Mouse (Mus musculus): ENCODE measurements around the gene Use1. TPM values are rescaled to one million over a fixed set of nuclear protein-coding genes. Genes with fewer than 3 reads are reported as not detected.

The Use1 gene
- 130 and 134 TPM in 2 replicates for polyA plus RNA-seq (2015; fragmentation: Nextera tagmentation; extraction: Ambion mirVana)

DNA sequence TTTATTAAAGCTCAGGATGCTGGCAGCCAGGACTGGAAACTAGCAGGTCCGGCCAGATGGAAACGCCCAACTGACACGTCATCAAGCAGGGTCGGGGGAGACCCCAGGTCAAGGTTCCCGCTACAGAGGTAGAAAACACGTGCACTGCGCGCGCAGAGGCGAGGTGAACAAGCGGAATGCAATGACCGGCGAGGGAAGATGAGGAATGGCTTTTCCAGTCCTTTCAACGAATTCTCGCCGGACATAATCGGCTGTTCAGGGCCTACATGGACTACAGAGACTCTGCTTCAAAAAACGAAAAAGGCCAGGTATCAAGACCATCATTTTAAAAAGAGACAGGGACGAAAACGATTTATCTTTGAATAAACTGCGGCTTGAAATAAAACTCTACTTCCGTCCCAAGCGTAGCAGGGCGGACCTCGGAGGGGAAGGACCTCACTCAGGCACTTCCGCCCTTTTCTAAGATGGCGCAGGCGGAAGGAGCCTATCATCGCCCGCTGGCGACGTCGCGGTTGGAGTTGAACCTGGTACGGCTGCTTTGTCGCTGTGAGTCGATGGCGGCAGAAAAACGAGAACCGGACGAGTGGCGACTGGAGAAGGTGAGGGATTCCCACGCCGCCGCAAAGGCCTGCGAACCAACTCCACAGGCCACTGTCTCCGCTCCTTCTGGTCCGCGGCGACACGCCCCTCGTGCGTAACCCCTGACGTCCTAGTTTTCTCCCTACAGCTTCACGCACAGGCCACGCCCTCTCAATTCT is at the start of gene Use1:
Use1 (plus strand) TSS at position 78 of the 758 bp plus-strand sequence.

GRCm38 (mm10) chr8:71371236-71371848 is 4.7 kb downstream of the Use1 start, which contains the start of gene Ocel1:
TSS of gene Ocel1 (plus strand) at chr8:71371298.

GRCm38 (mm10) chr8:71381421-71381970 is 14.8 kb downstream of the Use1 start, which contains the start of gene Nr2f6:
TSS of gene Nr2f6 (minus strand) at chr8:71381960.

DNA sequence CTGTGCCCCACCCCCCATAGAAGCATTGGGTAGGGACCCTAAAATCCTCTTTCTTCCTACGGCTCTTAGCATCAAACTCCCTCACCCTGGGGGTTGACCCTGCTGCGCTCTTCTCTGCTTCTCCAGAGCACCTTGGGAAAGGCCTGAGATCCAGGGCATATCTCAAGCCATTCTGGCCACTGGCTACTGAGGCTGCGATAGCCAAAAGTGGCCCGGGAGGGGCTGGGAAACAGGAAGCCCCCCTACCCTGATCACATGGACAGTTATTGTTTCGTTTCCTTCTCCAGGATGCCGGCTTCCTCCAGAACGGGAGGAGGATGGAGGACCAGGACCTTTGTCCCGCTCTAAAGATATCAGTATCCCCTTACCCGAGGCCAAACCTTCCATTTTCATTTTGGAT is 29.0 kb downstream of the Use1 start, which contains the start of gene Ushbp1:
Ushbp1 (minus strand) TSS at position 174 of the 400 bp plus-strand sequence.

GRCm38 (mm10) chr8:71396639-71397305 is 30.1 kb downstream of the Use1 start, which contains the start of gene Babam1:
TSS of gene Babam1 (plus strand) at chr8:71396861.

GRCm38 (mm10) chr8:71405401-71406098 is 38.9 kb downstream of the Use1 start, which contains the start of gene Ankle1:
TSS of gene Ankle1 (plus strand) at chr8:71406010.

Other genes starting within 250 kb of the Use1 start
- 7.8 and 9.5 TPM in 2 replicates for gene Myo9b, start 94.1 kb upstream of the Use1 start, polyA plus RNA-seq (2015; fragmentation: Nextera tagmentation; extraction: Ambion mirVana)
- 51.7 and 55.4 TPM in 2 replicates for gene Haus8, start 93.9 kb upstream of the Use1 start, polyA plus RNA-seq (2015; fragmentation: Nextera tagmentation; extraction: Ambion mirVana)
- gene Ocel1, start 4.5 kb downstream of the Use1 start, polyA plus RNA-seq (2015; fragmentation: Nextera tagmentation; extraction: Ambion mirVana), result 7.0 and 7.8 TPM in 2 replicates
- 38.2 and 41.9 TPM in 2 replicates for gene Nr2f6, start 15.1 kb downstream of the Use1 start, polyA plus RNA-seq (2015; fragmentation: Nextera tagmentation; extraction: Ambion mirVana)
- gene Ushbp1, start 29.0 kb downstream of the Use1 start, polyA plus RNA-seq (2015; fragmentation: Nextera tagmentation; extraction: Ambion mirVana), result 4.2 and 5.3 TPM in 2 replicates
- gene Babam1, start 30.0 kb downstream of the Use1 start, polyA plus RNA-seq (2015; fragmentation: Nextera tagmentation; extraction: Ambion mirVana), result 92.1 and 102 TPM in 2 replicates
- 2.6 TPM in 2 replicates for gene Ankle1, start 39.2 kb downstream of the Use1 start, polyA plus RNA-seq (2015; fragmentation: Nextera tagmentation; extraction: Ambion mirVana)
- gene Abhd8, start 96.8 kb downstream of the Use1 start, polyA plus RNA-seq (2015; fragmentation: Nextera tagmentation; extraction: Ambion mirVana), result 185 and 196 TPM in 2 replicates
- gene Mrpl34, start 98.1 kb downstream of the Use1 start, polyA plus RNA-seq (2015; fragmentation: Nextera tagmentation; extraction: Ambion mirVana), result 148 and 173 TPM in 2 replicates
- 259 and 265 TPM in 2 replicates for gene Dda1, start 102.4 kb downstream of the Use1 start, polyA plus RNA-seq (2015; fragmentation: Nextera tagmentation; extraction: Ambion mirVana)
- gene Ano8, start 119.1 kb downstream of the Use1 start, polyA plus RNA-seq (2015; fragmentation: Nextera tagmentation; extraction: Ambion mirVana), result 8.4 and 10.0 TPM in 2 replicates
- 18.4 and 18.7 TPM in 2 replicates for gene Gtpbp3, start 121.3 kb downstream of the Use1 start, polyA plus RNA-seq (2015; fragmentation: Nextera tagmentation; extraction: Ambion mirVana)
- gene Plvap, start 144.9 kb downstream of the Use1 start, polyA plus RNA-seq (2015; fragmentation: Nextera tagmentation; extraction: Ambion mirVana), result 15.4 and 15.8 TPM in 2 replicates
- not detected in 2 replicates for gene Ccdc194, start 158.9 kb downstream of the Use1 start, polyA plus RNA-seq (2015; fragmentation: Nextera tagmentation; extraction: Ambion mirVana)
- gene Bst2, start 170.6 kb downstream of the Use1 start, polyA plus RNA-seq (2015; fragmentation: Nextera tagmentation; extraction: Ambion mirVana), result 24.3 and 26.4 TPM in 2 replicates
- 89.4 and 91.4 TPM in 2 replicates for gene Mvb12a, start 176.1 kb downstream of the Use1 start, polyA plus RNA-seq (2015; fragmentation: Nextera tagmentation; extraction: Ambion mirVana)
- 0.28 and 0.40 TPM in 2 replicates for gene Tmem221, start 192.0 kb downstream of the Use1 start, polyA plus RNA-seq (2015; fragmentation: Nextera tagmentation; extraction: Ambion mirVana)
- 0.05 and 0.17 TPM in 2 replicates for gene Nxnl1, start 199.8 kb downstream of the Use1 start, polyA plus RNA-seq (2015; fragmentation: Nextera tagmentation; extraction: Ambion mirVana)
- gene Slc27a1, start 202.0 kb downstream of the Use1 start, polyA plus RNA-seq (2015; fragmentation: Nextera tagmentation; extraction: Ambion mirVana), result 143 and 156 TPM in 2 replicates
- 262 and 266 TPM in 2 replicates for gene Pgls, start 225.3 kb downstream of the Use1 start, polyA plus RNA-seq (2015; fragmentation: Nextera tagmentation; extraction: Ambion mirVana)
- 6.7 and 7.2 TPM in 2 replicates for gene Fam129c, start 230.8 kb downstream of the Use1 start, polyA plus RNA-seq (2015; fragmentation: Nextera tagmentation; extraction: Ambion mirVana)
- 64.4 and 77.9 TPM in 2 replicates for gene Colgalt1, start 244.2 kb downstream of the Use1 start, polyA plus RNA-seq (2015; fragmentation: Nextera tagmentation; extraction: Ambion mirVana)

Measured in neural tube, postnatal 0 days (tissue).